ENCODE assay signal across 14 mouse cellular contexts in the genomic region with DNA sequence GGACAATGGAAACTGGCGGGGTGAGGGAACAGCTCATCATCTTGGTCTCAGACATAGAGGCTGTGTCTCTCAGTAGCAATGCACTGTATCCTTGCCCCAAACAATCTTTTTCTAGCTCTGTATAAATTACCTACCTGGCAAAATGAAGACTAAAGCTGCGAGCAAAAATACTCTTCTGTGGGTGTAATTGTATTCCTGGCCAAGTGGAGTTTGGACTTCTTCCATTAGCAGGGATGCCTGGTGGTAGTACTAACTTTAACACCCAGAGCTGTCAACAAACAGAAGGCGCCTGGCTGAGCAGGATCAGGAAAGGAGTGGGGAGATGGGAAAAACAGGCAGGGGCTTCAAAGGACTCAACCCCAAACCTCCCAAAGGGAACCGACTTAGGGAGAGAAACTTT.
A peak's percentile ranks its signal among the peaks of the same experiment; 100 is the strongest.
DNase-seq lines count a peak whose midpoint lies in the region; ATAC-seq lines count a peak whose summit lies in the region.
"Had no signal": no experiment of that assay in that cellular context is flagged by ENCODE, and none has a peak within 500 bp of the region (broad histone marks: within the 10 kb centered on the region; RNA-seq: fewer than 3 reads in every experiment).

No protein-coding gene starts in this region.

- intact Hi-C loops in heart, postnatal 10 days (cut with DNase I): no loop called here

- H3K9me3 ChIP-seq in forebrain, embryonic 15.5 days: no peaks in the 10 kb centered on the region
- H3K9me3 ChIP-seq in forebrain, embryonic 12.5 days: no peaks in the 10 kb centered on the region
- no peaks in the 10 kb centered on the region for H3K9me3 ChIP-seq in midbrain, embryonic 14.5 days (ENCODE audit: control insufficient read depth, low read length)
- H3K9me3 ChIP-seq in intestine, embryonic 16.5 days (ENCODE audit: control insufficient read depth, low read length): no peaks in the 10 kb centered on the region

- H3K27ac ChIP-seq in forebrain, embryonic 15.5 days (replicated peaks): no peak overlapping the region
- no peak overlapping the region for H3K27ac ChIP-seq in forebrain, embryonic 12.5 days
- H3K27ac ChIP-seq in midbrain, embryonic 14.5 days (replicated peaks; ENCODE audit: low read depth, low read length): no peak overlapping the region
- no peak overlapping the region for H3K27ac ChIP-seq in intestine, embryonic 16.5 days (ENCODE audit: low read length)
- H3K27ac ChIP-seq: macrophage had no signal

- H3K4me3 ChIP-seq in forebrain, embryonic 15.5 days: no peak overlapping the region
- no peak overlapping the region for H3K4me3 ChIP-seq in forebrain, embryonic 12.5 days (replicated peaks)
- H3K4me3 ChIP-seq in midbrain, embryonic 14.5 days (replicated peaks; ENCODE audit: low read depth, low read length): no peak overlapping the region
- no peak overlapping the region for H3K4me3 ChIP-seq in intestine, embryonic 16.5 days (ENCODE audit: low read length)

- H3K9ac ChIP-seq in forebrain, embryonic 15.5 days (replicated peaks): no peak overlapping the region
- H3K9ac ChIP-seq in forebrain, embryonic 12.5 days: no peak overlapping the region
- no peak overlapping the region for H3K9ac ChIP-seq in midbrain, embryonic 14.5 days (replicated peaks; ENCODE audit: low read length)
- no peak overlapping the region for H3K9ac ChIP-seq in intestine, embryonic 16.5 days (ENCODE audit: low read depth, low read length)

- DNase-seq in heart, adult 18-20 months: peak; percentile 56 to 61
- DNase-seq in heart, postnatal 10 days: peak; percentile 74 to 75
- DNase-seq in left cerebral cortex, adult 18-20 months (ENCODE audit: low spot score in 2 of 2): peak; percentile 39 to 53
- no peak for DNase-seq in midbrain, embryonic 14.5 days
- no peak for DNase-seq in adrenal gland, adult 18-20 months (ENCODE audit: low spot score in 2 of 2)
- DNase-seq: cerebellum, adult 8-10 months; gastrocnemius, postnatal 14 days; kidney, postnatal 25 days; thymus, adult 2 months had no signal

- no peaks in the 10 kb centered on the region for H3K27me3 ChIP-seq in forebrain, embryonic 15.5 days
- H3K27me3 ChIP-seq in forebrain, embryonic 12.5 days: no peaks in the 10 kb centered on the region
- no peaks in the 10 kb centered on the region for H3K27me3 ChIP-seq in midbrain, embryonic 14.5 days (ENCODE audit: control insufficient read depth, insufficient read depth, low read length)
- no peaks in the 10 kb centered on the region for H3K27me3 ChIP-seq in intestine, embryonic 16.5 days (replicated peaks; ENCODE audit: control insufficient read depth, insufficient read depth, low read length)

- H3K36me3 ChIP-seq in forebrain, embryonic 15.5 days: no peaks in the 10 kb centered on the region
- H3K36me3 ChIP-seq in forebrain, embryonic 12.5 days (replicated peaks): no peaks in the 10 kb centered on the region
- H3K36me3 ChIP-seq in midbrain, embryonic 14.5 days (ENCODE audit: control insufficient read depth, insufficient read depth, low read length): no peaks in the 10 kb centered on the region
- H3K36me3 ChIP-seq in intestine, embryonic 16.5 days (ENCODE audit: control insufficient read depth, insufficient read depth, low read length): no peaks in the 10 kb centered on the region

- 0 out of 2 replicates have a peak, but pooled peaks have one; percentile 26 for ATAC-seq in forebrain, embryonic 15.5 days (replicated peaks)
- ATAC-seq in forebrain, embryonic 12.5 days (ENCODE audit: low FRiP score): no peak
- no peak for ATAC-seq in midbrain, embryonic 14.5 days (ENCODE audit: low FRiP score, low TSS enrichment)
- ATAC-seq in intestine, embryonic 16.5 days: no peak

- H3K4me1 ChIP-seq in forebrain, embryonic 15.5 days: no peaks in the 10 kb centered on the region
- H3K4me1 ChIP-seq in forebrain, embryonic 12.5 days: no peaks in the 10 kb centered on the region
- H3K4me1 ChIP-seq in midbrain, embryonic 14.5 days (ENCODE audit: control insufficient read depth, insufficient read depth, low read length): no peaks in the 10 kb centered on the region
- no peaks in the 10 kb centered on the region for H3K4me1 ChIP-seq in intestine, embryonic 16.5 days (ENCODE audit: control insufficient read depth, insufficient read depth, low read length)

- WGBS in forebrain, embryonic 15.5 days: 58% methylated on average over 4 of the region's 4 CpGs
- 75% methylated on average over 4 of the region's 4 CpGs for WGBS in forebrain, embryonic 12.5 days
- 74% methylated on average over 4 of the region's 4 CpGs for WGBS in midbrain, embryonic 14.5 days
- WGBS in intestine, embryonic 16.5 days: 52% methylated on average over 4 of the region's 4 CpGs

- H3K4me2 ChIP-seq in forebrain, embryonic 15.5 days (replicated peaks): no peak overlapping the region
- no peak overlapping the region for H3K4me2 ChIP-seq in forebrain, embryonic 12.5 days
- H3K4me2 ChIP-seq in midbrain, embryonic 14.5 days (ENCODE audit: low read length): no peak overlapping the region
- H3K4me2 ChIP-seq in intestine, embryonic 16.5 days (ENCODE audit: low read depth, low read length): no peak overlapping the region
- H3K4me2 ChIP-seq: liver, embryonic 11.5 days had no signal

Comparison
In these comparisons a context has a peak if more than half of its experiments do, and no peak if none do; other contexts are left out.
1. DNase-seq: peak in heart, adult 18-20 months (2 of 2), heart, postnatal 10 days (2 of 2) and left cerebral cortex, adult 18-20 months (2 of 2); none in midbrain, embryonic 14.5 days (single experiment) and adrenal gland, adult 18-20 months (0 of 2).